Mouse (Mus musculus) bone marrow macrophage, adult 2 months (primary cell): ENCODE measurements at regions not wholly inside any gene's neighbourhood (a gene's known extent, or its start where the extent isn't known, plus 50 kb on each side); places are given as distances from the start of the nearest gene placed in this dataset.

Experiments used
- CTCF ChIP-seq: IDR thresholded peaks from 2 replicates; pipeline ENCODE4 v1.5.1; 2012; ENCODE audit warnings: low read depth, mild to moderate bottlenecking, low read length, moderate library complexity
- POLR2A ChIP-seq: IDR thresholded peaks from 2 replicates; pipeline ENCODE4 v1.6.1; 2012; ENCODE audit warnings: mild to moderate bottlenecking, low read depth, low read length, borderline replicate concordance

- TF ChIP-seq POLR2A (no peak), CTCF (no peak)
Measured at GRCm38 (mm10) chr12:54314153-54314552, 110.5 kb upstream of the Egln3 start.
